Mouse (Mus musculus) neural tube, embryonic 10.5 days (tissue): ENCODE results near the gene Dedd2.

Experiments
- DNase-seq: peaks from one replicate; pipeline ENCODE4 v3.0.0-alpha.2; 2017; ENCODE audit warnings: low spot score; ENCODE audit errors: extremely low spot score

The Dedd2 gene

DNA sequence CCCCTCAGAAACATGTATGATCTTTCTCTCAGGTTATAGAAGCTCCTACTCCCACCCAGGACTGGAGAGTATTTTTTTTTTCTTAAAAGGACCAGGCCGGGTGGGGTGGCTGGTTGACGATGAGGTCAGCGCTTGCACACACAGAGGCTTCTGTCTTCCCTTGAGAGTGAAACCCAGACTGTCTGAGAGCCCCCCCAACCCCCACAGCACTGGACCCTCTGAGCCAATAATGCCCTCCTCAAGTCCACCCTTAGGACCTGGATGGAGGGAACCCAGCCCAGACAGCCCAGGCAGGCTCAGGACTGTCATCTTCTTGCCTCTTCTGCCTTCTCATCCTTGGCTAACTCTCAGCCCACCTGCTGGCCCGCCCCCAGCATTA lies 26.3 kb upstream of the Dedd2 start:
- no peak for DNase-seq

GRCm38 (mm10) chr7:25246079-25246758 lies 25.8 kb upstream of the Dedd2 start:
- DNase-seq, result no peak

GRCm38 (mm10) chr7:25244562-25245369 lies 24.4 kb upstream of the Dedd2 start:
- no peak for DNase-seq

DNA sequence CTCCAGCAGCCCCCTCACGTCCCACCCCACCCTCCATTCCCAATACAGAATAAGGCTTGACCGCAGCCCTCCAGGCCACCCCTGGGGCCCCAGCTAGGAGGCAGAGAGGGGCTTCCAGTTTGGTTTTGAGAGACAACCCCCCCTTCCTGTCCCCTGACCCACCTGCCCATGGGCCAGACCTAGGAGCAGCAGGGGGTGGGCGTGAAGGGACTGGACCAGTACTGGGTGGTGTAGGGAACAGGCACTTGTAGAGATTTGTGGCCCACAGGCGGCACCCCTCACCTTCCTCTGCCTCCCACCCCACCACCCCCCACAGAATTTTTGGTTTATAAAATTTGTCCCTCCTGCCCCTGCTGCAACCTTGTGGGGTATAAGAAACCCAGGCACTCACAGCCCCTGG lies 22.9 kb upstream of the Dedd2 start:
- no peak for DNase-seq

GRCm38 (mm10) chr7:25241062-25241461 lies 20.6 kb upstream of the Dedd2 start:
- DNase-seq, result peak; percentile 34

GRCm38 (mm10) chr7:25240631-25241030 lies 20.2 kb upstream of the Dedd2 start:
- DNase-seq, result no peak

DNA sequence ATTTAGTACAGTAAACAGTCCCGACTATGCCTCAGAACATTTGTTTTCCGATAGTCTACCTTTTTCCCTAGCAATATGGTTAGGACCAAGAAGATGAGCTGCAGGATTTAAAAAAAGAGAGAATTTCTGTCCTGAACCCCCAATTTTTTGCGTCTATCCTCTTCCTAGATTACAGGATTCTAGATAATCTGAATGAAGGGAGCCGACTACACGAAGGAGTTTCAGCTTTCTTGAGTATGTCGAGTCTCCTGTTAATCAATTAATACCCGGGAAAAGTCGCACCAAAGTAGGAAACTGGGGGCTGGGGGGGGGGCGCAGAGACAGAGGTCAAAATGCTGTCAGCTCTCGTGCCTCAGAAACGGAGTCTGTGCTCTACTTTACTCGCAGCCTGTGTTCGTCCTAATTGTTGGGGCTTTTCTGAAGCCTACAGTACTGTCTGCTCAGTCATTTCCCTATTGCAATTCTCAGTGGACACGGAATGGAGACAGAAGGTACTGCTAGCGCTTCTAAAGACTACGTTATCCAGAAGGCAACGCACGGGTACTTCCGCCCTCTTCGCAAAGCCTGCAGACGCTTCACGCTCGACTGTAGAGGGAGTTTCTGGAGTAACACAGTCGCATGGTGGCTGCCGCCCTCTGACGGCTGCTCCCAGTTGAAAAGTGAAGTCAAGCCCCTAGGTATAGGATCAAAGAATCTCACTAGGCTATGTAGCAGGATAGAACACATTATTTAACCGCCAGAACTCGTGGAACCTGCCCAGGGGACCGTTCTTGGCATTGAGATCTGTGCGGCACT lies 18.6 kb upstream of the Dedd2 start:
- peak; percentile 75 for DNase-seq

- DNase-seq, result peak; percentile 96
These were observed 17.7 kb upstream of the Dedd2 start for GRCm38 (mm10) chr7:25238015-25238706.

- DNase-seq, result no peak
These were observed 17.0 kb upstream of the Dedd2 start, which contains the start of gene Gsk3a for GRCm38 (mm10) chr7:25237249-25238014. Gene Gsk3a (minus strand): TSS chr7:25237851.

DNA sequence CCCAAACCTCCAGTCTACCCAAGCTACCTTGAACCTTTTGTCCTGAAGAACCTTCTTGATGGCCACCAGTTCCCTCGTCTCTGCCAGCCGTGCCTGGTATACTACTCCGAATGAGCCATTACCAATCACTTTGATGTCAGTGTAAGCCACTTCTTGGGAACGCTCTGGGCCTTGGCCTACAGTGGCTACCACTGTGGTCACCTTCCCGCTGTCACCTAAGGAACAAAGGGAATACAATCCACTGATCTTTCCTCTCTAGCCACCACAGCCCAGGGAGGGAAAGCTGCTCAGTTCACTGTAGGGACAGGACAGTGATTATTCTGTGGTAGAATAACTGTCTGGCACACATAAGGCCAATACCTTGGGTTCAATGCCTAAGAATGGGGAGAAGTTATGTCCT lies 15.1 kb upstream of the Dedd2 start:
- DNase-seq, result no peak

GRCm38 (mm10) chr7:25233061-25233460 lies 12.6 kb upstream of the Dedd2 start:
- DNase-seq, result no peak

DNA sequence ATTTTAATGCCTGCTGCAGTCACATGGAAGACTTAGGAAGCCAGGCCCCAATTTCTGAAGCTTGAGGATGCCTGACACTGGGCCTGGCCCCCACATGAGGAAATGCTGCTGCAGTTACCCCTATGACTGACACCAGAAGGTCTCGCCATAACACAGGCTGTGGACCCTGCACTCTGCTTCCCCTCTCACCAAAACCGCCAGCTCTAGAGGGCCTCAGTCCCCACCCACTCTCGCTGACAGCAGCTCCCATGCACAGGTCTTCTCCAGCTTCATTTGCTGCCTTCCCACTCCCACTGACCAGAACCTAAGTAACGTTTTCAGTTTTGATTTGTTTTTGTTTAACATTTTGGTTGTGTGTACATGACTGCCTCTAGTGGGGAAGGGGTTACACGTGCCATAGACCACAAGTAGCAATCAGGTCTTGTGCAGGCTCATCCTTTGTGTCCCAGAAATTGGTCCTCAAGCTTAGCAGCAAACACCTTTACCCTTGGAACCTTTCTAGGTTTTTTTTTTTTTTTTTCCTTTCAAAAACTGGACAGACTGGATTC lies 11.8 kb upstream of the Dedd2 start:
- no peak for DNase-seq

DNA sequence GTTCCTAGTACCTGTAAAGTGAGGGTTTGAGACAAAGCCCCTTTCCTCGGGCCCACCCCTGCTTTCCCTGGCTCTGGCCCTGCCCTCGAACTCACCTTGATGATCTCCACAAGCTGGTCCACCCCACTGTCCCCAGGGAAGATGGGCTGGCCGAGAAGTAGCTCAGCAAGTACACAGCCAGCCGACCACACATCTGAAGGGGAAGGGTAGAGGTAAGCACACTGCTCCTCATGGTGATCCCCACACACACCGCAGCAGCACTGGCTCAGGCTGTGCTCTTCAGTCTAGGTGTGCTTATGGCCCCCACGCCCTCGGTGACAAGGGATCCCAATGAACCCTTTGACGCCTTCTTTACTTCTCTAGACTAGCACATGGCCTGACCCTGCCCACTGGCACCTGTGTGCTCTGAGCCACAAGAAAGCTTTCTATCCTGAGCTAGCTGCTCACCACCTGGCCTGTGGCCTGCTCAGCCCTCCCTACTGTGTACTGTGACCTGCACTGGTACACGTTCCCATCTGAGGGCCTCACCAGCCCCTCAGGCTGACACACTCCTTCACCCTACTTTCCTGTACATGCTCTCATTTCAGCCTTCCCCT lies 10.4 kb upstream of the Dedd2 start:
- no peak for DNase-seq

GRCm38 (mm10) chr7:25227523-25228300 lies 7.3 kb upstream of the Dedd2 start:
- DNase-seq, result no peak

GRCm38 (mm10) chr7:25222275-25222967 lies 2.0 kb upstream of the Dedd2 start:
- DNase-seq, result no peak

DNA sequence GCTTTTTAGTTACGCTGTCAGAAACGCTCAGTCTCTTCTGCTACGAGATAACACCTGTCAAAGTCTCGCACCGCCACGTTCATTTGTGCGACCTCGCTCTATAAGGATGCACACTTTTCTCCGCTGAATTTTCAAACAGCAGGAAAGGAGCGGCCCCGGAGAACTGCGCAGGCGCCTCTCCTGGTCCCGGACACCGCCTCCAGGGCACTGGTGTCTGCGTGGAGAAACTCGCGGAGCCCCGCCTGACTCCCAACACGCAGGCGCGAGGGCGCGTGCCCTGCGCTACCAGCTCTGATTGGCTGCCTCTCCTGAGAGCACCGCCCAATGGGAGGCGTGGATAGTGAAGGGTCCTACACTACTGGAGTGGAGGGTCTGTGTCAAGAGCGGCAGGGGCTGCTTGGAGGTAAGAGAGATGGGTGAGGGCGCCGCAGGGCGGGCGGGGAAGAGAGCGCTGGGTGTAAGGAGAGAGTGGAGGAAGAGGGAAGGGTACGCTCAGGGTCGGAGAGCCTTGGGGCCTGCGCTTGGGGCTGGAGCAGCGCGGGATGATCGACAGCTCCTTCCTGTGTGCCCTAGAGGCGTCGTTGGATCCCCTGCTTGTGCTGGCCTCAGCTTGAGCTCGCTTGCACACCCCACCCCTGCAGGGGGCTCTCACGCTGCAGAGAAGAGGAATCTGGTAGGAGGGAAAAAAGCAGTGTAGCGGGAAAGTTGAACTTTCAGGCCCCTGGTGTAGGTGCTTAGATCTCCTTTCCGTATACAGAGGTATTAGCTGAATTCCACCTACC lies 878 bp upstream of the Dedd2 start, which contains the start of gene Zfp526:
Zfp526 (plus strand) TSS at position 324 of the 782 bp plus-strand sequence.
- DNase-seq, result peak; percentile 99

DNA sequence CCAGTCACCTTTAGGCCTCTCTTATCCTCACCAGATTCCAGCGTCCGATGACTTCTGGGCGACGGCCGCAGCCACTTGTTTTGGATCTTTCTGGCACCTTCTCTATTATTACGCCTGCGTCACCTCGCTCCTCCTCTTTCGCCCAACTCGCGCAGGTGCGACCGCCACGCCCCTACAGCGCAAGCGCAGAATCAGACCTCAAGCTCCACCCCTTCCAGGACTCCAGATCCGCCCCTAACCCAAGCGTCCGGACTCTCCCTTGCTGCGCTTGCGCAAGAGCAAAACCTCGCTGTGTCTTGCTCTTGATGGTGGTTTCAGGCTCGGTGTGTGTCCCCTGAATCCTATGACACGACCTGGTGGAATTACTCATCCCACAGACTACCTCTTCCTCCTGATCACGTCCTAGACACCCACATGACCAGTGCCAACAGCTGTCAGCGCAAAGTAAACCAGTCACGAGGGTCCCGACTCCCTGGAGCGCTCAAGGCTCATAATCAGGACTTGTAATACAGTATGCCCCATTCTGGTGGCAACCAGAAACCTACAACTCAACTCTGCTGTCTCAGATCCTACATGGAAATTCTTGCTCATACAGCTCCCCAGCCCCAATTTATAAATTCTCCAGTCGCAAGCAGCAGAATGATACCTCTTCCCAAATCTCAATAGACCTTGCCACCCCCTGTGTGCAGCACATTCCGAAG lies 509 bp downstream of the Dedd2 start:
- peak; percentile 91 for DNase-seq
